Mouse (Mus musculus): ENCODE measurements around the gene Stxbp4.

The Stxbp4 gene

DNA sequence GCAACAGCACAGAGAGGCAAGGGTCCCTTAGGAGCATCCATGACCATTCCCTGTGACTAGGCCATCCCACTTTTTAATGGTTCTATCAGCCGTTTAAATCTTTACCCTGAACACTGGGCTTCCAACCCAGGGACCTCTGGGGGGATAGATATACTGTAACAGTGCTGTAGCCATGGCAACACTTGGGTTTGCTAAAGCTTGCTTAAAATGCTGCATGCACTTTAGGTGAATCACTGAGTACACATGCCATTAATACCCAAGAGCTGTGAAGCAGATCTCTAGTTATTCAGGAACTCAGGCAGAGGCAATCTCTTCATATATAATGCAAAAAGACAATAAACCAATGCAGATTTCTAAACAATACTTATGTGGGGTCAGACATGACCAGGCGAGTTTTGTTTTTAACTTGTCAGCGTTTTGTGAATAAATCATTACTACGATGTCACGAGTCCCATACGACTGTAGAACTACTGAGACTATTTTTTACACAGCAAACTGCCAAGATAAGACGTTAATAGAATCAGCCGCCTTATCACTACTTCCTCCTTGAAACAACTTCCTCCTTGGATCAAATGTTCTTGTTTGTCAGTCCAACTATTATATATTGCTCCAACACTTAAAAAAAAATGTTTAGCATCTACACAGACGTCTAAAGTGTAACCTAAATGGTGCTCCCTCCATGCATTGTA is 79.4 kb downstream of the Stxbp4 start:
- no peak for DNase-seq (ENCODE audit: low spot score in 2 of 2)

DNA sequence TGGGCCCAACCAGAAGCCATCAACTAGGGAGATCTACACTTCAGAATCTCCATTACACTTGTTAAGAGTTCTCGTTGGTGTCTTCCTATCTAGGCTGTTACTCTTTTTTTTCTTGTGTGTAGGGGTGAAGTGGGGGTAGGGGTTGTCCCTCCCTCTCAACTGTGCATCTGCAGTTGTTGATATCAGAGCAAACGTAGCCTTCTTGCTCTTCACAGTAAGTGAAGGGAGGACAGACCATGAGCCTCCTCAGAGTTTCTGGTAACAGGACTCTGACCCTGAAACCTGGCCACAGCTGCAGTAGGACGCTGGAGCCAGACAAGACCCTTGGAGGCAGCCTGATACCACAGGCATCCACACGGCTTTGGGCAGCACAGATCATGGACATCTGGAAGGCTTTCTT is 81.4 kb downstream of the Stxbp4 start:
- DNase-seq (ENCODE audit: low spot score in 2 of 2): no peak

DNA sequence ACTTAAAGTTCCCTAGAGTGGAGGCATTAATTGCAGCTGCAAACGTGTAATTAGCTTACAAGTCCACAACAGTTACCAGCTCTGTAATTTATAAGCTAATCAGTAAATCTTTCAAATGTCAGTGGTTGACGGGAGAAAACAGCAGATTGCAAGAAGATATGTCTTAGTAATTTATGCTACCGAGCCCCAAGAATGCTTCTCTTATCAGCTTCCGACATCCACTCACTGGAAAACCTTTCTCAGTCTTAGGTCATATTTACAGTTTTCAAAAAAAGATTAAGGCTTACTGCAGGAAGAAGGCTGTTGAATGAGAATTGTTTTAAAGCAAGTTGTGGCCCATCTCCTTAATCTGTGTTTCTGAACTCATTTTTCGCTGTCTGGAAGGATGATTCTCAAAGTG is 83.9 kb downstream of the Stxbp4 start:
- DNase-seq (ENCODE audit: low spot score in 2 of 2): no peak

DNA sequence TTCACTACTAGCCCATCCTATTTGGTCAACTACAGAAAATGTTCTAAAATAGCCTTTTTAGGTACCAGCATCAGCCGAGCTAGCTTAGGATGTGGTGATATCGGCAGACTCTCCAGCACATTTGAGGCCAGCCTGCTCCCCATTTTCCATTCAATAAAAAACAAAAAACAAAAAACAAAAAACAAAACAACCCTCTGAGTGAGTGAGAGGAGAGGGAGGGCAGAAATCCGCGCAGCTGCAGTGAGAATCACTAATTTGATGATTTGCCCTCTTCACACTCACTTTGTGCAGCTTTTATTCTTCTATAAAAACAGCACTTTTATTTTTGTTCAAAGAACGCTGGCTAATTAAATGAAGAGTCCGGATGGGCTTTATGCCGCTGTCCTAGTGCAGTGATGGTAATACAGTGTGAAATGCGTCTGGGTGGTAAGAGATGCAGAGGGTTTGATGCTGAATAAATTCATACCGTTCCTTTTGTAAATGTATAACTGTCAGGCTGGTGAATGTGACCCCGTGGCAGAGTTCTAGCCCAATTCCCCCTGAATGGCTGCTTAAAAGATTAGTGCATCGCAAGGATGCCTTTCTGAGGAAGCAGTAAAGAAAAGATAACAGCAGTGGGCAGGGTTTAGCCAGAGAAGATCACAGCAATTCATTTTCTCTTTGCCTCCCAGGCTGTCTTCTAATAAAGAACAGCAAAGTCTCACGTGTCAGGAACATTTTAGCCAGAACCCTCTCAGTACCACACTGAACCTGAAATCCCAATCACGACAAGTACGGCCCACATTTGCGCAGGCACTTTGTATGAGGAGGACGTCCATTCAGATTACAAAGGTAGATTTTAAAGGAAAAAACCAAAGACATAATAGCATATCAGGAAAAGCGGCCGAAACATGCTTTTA is 85.3 kb downstream of the Stxbp4 start:
- no peak for DNase-seq (ENCODE audit: low spot score in 2 of 2)

DNA sequence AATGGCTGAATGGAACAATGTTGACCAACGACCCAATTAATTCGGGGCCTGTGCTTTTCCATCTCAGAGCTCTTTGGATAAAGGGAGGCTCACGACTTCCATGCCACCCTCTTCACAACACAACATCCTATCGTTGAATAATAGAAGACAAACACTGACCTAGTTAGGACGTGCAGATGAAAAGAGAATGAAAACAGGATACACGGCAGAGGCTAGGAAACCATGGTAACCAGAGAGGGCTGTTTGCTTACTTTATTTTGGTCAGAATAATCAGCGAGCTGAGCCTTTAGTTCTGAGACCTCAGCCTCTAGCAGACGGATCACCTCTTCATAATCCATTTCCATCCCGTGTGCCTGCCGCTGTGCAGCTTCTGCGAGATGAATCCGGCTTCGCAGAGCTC is 89.3 kb downstream of the Stxbp4 start:
- no peak for DNase-seq (ENCODE audit: low spot score in 2 of 2)

DNA sequence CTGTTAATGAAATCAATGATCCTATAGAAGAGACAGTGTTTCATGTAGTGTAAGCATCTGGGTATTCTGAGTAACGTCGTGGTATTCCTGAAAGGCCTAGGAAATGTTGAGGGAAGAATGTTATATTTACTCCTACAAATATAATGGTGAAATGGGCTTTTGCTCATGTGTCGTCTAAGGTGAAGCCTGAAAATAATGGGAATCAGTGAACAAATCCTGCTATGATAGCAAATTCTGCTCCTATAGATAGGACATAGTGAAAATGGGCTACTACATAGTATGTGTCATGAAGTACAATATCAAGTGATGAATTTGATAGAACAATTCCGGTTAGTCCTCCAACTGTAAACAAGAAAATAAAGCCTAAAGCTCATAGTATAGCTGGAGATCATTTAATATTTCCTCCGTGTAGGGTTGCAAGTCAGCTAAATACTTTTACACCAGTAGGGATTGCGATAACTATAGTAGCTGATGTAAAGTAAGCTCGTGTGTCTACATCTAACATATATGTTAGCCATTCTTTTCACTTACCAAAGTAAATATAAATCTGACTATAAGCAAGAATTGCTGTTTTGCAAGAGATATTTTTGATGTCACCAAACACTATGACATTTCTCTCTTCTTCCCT is 99.1 kb downstream of the Stxbp4 start:
- DNase-seq (ENCODE audit: low spot score in 2 of 2): no peak

DNA sequence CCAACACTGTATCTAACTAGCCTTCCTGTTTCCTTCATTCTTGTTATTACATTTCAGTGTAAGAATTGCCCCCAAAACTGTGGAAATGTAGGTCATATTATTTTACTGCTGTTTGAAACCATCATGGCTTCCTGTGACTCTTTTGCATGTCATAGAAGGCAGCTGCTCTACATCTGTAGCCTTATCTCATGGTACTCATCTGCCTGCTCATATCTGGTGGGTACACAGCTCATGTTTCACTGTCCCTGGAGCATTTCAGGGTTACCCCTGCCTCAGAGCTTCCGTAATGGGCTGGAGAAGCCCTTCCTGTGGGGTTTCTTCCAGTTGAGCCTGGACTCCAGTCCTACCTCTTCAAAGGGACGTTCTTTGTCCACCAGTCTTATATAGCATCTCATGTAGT is 112.6 kb downstream of the Stxbp4 start:
- DNase-seq (ENCODE audit: low spot score in 2 of 2): no peak

DNA sequence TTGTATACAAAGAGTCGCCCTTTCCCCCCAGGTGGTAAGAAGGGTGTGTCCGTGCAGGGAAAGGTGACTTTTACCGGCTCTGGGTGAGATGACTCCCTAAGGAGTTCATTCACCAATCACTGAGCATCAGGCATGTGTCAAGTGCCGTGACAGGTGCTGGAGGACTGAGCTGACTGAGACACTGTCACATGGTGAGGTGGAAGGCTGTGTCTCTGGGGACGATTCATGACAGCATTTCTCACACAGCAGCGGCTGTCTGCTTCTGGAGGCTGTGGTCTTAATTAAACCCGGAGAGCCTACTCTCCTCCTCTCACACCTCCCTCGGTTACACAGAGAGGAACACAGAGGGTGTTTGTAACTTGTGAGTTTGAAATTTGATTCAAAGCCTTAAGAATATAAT is 116.8 kb downstream of the Stxbp4 start:
- no peak for DNase-seq (ENCODE audit: low spot score in 2 of 2)

DNA sequence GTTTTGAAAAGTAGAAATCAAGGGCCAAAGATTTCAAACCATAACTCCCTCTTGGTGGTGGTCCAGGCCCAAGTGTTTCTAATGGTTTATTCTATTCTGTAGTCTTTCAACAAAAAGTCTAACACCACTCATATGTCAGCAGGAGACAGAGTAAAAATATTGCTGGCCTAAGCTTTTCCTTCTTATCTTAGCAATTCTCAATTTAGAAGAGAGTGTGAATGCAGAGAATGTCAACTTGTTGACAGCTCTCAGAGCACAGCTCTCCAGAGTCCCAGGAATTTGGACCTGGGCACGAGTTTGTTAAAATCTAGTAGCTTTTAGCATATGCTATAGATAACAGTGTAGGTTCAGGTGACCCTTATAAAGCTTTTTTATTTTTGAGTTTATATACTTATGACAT is 120.1 kb downstream of the Stxbp4 start:
- DNase-seq (ENCODE audit: low spot score in 2 of 2): no peak

DNA sequence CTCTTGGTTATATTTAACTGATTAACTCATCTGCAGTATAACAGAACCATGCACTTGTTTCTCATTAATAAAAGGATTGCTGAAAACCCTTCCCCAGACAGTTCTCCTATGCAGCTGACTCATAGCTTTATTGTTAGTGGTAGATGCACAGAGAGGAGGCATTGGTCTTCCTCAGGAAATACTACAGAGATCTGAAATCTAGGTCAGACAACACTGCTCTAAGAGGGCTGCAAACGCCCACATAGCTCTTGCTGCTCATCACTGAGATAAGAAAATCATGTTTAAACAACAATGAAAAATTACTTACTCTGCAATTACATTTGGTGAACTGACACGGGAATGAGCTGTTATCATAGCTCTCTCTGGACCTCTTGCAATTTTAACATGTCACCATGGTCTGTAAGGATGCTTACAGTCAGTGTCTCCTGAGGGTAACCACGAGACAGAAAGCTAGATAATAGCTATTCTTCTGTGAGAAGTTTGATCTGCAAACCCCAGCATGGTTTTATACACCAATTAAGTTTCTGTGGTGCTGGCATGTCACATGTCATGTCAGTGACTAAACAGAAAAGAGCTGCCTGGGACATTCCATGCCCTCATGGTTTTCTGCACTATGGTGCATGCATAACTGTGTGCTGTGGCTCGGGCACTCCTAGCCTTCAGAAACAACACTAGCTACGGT is 125.2 kb downstream of the Stxbp4 start:
- DNase-seq (ENCODE audit: low spot score in 2 of 2): no peak

DNA sequence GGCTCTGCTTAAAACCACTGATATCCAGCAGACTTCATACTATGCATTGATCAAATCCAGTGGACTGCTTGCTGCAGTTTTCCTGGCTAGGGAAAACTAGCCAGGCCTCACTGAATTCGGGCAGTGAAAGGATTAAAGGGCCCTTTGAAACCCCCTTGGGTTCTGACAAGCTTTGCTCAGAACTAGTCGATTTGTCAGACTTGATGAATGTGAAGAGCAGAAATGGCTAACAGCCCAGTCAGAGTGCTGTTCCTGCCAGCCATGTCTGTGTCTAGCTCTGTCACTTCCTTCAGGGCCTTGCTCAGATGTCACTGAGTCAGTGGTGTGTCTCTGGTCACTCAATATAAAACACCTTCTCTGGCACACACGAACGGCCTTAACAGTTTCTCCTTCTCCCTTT is 136.0 kb downstream of the Stxbp4 start:
- DNase-seq (ENCODE audit: low spot score in 2 of 2): no peak

DNA sequence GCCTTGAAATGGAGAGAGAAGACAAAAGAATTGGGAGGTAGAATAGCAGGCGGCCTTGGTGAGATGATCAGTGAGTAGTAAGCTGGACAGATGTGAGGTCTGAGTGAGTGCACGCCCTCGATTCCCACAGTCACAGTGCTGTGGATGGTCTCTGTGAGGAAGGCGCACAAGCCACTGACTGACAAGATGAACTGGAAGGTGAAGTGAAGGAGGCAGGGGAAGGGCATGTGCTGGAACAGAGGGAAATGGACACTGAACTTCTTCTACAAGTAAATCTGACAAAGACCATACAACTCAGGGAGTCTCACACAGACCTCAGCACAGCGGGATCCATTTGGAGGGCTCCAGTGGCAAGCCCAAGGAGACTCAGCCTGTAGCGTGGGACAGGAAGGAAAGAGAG is 138.0 kb downstream of the Stxbp4 start:
- DNase-seq (ENCODE audit: low spot score in 2 of 2): no peak

DNA sequence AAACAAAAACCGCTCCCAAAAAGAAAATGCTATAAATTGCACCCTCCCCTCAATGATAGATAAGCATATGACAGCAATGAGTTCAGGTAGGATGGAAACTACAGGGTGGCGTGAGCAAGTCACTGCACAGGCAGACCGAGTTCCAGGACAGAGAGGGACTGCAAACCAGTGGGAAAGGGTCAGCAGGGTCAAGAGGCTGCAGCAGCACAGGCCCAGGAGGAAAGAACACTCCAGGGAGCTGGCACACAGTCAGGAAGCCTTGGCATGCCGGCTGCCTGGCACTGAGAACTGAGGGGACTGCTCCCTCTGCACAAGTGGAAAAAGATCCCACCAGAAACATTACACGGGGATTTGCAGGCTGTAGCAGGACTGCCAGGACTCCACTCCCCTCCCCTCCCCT is 139.4 kb downstream of the Stxbp4 start:
- DNase-seq (ENCODE audit: low spot score in 2 of 2): peak in 1 of 2 experiments; percentile 16

DNA sequence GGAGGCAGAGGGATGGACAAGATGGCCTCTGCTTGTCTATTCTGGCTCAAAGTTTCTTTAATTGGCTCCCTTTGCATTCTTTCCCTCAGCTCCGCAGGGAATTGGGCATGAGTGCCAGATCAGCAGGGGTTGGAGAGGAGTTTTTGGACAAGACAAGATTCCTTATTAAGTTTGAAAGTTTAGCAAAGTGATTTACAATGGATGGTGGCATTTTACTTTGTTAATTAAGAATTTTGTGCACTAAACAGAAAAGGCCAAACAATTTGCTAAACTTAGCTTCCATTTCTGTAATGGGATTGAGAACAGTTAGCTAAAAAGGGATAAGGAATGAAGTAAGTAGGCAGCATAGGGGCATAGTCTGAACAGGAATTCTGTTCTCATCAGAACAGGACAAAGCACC is 142.9 kb downstream of the Stxbp4 start:
- DNase-seq (ENCODE audit: low spot score in 2 of 2): no peak

DNA sequence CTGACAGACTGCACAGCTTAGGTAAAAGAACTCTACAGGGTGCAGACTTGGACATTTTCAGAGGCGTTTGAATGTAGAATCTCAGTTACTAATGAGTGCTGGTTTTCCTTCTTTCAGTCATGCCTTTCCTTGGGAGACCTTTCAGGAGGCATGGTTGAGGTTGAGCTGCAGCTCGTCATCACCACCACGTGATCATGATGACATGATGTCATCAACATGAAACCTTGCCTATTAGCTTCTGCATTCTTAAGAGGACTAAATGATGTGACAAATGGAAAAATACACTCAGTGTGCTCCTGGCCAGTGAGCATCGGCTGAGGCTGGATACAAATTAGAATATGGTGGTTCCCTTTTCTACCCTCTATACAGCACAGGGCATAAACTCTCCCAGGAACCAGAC is 145.4 kb downstream of the Stxbp4 start:
- DNase-seq (ENCODE audit: low spot score in 2 of 2): no peak

DNA sequence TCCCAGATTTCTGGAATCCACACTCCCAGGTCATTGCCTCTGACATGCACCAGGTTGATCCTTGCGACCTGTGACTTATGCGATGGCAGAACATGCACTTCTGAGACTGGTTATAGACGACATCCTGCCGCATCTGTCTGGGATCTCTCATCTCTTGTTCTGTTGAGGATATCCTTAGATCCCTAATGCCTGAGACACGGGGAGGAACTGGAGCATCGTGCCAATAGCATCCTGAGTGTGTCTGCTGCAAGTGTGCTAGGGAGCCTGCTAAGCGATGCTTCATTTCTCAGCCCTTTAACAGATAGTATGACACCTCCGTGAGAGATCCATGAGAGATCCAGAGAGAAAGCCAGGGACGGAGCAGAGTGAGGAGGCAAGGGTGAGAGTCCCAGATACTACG is 148.7 kb downstream of the Stxbp4 start:
- DNase-seq (ENCODE audit: low spot score in 2 of 2): no peak

DNA sequence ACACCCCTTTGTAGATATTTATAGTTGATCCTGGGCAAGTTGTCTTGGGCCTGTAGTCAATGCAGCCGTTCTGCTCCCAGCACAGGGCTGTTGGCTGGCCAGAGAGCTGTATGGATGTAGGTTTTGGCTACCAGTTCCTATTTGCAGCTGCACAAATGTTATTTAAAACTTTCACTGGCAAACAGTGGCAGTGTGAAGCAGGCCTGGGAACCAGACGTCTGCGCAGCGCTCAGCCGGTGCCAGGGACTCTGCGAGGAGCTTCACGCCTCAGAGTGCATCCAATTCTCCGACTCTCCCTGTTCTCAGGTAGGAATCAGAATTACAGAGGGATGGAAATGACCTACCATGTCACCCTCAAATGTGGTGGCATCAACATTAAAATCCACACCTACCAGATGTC is 150.2 kb downstream of the Stxbp4 start:
- DNase-seq (ENCODE audit: low spot score in 2 of 2): no peak

DNA sequence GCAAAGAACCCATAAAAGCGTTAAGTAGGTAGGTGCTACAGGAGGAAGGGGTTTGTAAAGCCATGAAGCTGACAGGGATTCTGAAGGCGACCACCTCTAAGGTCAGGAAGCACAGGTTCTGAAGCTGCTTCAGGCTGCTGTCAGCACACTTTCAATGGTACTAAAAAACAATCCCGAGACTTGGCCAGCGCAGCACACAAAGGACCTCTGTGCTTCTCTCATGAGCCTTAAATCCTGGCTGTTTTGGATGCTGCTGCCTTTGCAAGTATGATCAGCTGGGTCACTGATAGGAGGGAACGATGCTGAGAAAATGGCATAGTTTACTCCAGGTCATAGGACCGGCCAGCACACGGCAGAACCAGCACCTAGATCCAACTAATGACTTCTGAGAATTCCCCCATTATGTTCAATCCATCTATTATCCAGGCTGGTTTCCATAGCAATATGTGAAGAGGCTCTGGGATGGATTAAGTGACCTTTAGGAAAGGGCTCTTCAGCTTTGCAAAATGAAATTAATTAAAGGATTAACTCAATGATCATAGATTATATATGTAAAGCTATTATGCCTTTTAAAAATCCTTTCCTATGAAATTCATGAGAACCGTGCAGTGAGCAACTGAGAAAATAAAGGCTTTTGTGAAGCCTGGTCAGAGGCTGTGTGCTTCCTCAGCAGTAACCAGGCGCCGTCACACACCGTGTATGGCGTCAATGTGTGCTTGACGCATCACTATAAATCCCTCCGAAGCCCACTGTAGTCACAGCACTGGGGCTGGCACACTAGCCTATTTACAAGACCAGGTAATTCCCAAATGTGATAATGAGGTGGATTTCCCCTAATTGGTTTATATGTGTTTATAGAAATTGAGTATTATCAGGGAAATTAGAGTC is 152.9 kb downstream of the Stxbp4 start:
- DNase-seq (ENCODE audit: low spot score in 2 of 2): no peak

DNA sequence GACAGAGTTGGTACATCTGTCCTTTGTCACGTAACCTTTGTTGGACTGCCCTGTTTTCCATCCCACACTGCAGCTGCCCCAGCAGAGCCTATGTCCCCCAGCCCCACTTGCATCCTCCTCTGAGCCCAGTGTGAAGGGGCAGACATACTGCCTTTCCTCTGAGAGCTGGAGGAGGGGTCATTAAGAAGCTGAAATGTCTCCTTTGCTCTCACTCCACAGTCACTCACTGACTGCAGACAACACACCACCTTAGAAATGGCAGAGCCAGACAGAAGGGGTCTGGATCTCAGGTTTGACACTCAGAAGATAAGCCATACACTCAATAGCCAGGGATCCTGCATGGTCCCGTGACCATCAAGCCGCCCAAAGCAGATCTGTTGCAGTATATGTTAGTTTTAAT is 154.1 kb downstream of the Stxbp4 start:
- DNase-seq (ENCODE audit: low spot score in 2 of 2): no peak

DNA sequence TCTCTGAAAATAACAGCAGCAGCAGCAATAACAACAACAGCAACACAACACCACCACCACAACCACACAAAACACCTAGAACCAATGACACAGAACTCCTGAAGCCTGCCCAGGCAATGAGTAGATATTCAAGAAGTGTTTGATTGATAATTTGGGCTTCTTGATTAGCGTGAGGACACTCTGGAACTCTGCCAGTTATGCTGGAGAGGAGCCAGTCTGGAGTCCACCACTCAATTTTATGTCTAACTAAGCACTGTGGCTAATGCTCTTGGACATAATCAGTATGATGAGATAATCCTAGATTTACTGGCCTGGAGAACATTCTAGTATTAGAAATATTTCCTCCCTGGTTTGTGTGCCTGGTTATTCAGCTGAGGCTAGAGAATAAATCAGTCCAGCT is 156.1 kb downstream of the Stxbp4 start:
- DNase-seq (ENCODE audit: low spot score in 2 of 2): no peak

DNA sequence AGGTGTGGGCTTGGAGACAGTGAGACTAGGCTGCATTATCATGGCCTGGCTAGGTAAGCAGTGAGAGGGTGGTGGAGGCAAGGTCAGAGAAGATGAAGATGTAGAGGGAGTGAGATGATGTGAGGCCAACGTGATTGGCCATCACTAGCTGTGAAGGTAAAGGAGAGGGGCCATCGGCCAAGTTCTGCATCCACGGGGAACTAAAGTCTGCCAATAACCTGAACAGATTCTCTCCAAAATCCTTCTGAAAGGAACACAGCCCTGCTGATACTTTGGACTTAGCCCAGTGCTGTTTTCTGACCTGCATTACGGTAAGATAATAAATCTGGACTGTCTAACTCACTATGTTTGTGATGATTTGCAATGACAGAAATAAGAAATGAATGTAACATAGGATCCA is 167.6 kb downstream of the Stxbp4 start:
- no peak for DNase-seq (ENCODE audit: low spot score in 2 of 2)

All from cerebellum, postnatal 4 days (tissue).